Mouse (Mus musculus): ENCODE measurements around the gene Cd63. TPM values are rescaled to one million over a fixed set of nuclear protein-coding genes. Genes with fewer than 3 reads are reported as not detected.

Cd63 gene
- total RNA-seq, 4 experiments from 2014 or later = 67.2 to 139 (median 94.1) TPM

Other genes with a start within 250 kb of the Cd63 start
- gene Suox, start 226.9 kb upstream of the Cd63 start, total RNA-seq (2022) = 10 to 100 TPM; 12.7 to 14.6 (median 14.0) TPM
- 100 to 1,000 TPM; 131 to 143 (median 135) TPM for gene Rab5b, start 204.7 kb upstream of the Cd63 start, total RNA-seq (2022)
- gene Pmel, start 196.8 kb upstream of the Cd63 start, total RNA-seq (2022) = under 1 TPM; 0.40 to 0.98 (median 0.59) TPM
- 1 to 10 TPM; 2.5 to 5.9 (median 3.8) TPM for gene Cdk2, start 196.0 kb upstream of the Cd63 start, total RNA-seq (2022)
- 10 to 100 TPM in 1 of 4 experiments, 1 to 10 TPM in 3; 9.0 to 10.5 (median 9.6) TPM for gene Dgka, start 156.1 kb upstream of the Cd63 start, total RNA-seq (2022)
- 10 to 100 TPM; 28.6 to 31.6 (median 30.2) TPM for gene Pym1, start 153.1 kb upstream of the Cd63 start, total RNA-seq (2022)
- gene Mmp19, start 110.1 kb upstream of the Cd63 start, total RNA-seq (2022) = 1 to 10 TPM in 1 of 4 experiments, under 1 TPM in 3; 0.59 to 1.8 (median 0.85) TPM
- 10 to 100 TPM; 62.4 to 73.2 (median 65.8) TPM for gene Dnajc14, start 96.9 kb upstream of the Cd63 start, total RNA-seq (2022)
- gene Tmem198b, start 96.6 kb upstream of the Cd63 start, total RNA-seq (2022) = 10 to 100 TPM; 10.5 to 12.0 (median 11.4) TPM
- gene Sarnp, start 83.7 kb upstream of the Cd63 start, total RNA-seq (2022) = 10 to 100 TPM; 29.7 to 35.2 (median 31.2) TPM
- gene Ormdl2, start 79.3 kb upstream of the Cd63 start, total RNA-seq (2022) = 1 to 10 TPM; 6.5 to 8.7 (median 7.8) TPM
- gene Gdf11, start 9.3 kb upstream of the Cd63 start, total RNA-seq (2022) = 10 to 100 TPM; 13.3 to 15.2 (median 13.9) TPM
- gene Rdh5, start 21.9 kb downstream of the Cd63 start, total RNA-seq (2022) = 10 to 100 TPM in 2 of 4 experiments, 1 to 10 TPM in 2; 5.0 to 12.3 (median 8.9) TPM
- 100 to 1,000 TPM in 1 of 4 experiments, 10 to 100 TPM in 3; 83.3 to 106 (median 89.5) TPM for gene Bloc1s1, start 23.0 kb downstream of the Cd63 start, total RNA-seq (2022)
- 10 to 100 TPM; 12.6 to 15.5 (median 13.9) TPM for gene Itga7, start 32.8 kb downstream of the Cd63 start, total RNA-seq (2022)
- not detected for gene Mettl7b, start 60.0 kb downstream of the Cd63 start, total RNA-seq (2022)
- gene Olfr9, start 88.4 kb downstream of the Cd63 start, total RNA-seq (2022) = not detected
- gene Olfr763, start 109.8 kb downstream of the Cd63 start, total RNA-seq (2022) = not detected
- not detected for gene Olfr764-ps1, start 138.9 kb downstream of the Cd63 start, total RNA-seq (2022)
- not detected for gene Olfr765, start 149.0 kb downstream of the Cd63 start, total RNA-seq (2022)
- not detected for gene Olfr766-ps1, start 168.0 kb downstream of the Cd63 start, total RNA-seq (2022)
- gene Olfr767, start 181.9 kb downstream of the Cd63 start, total RNA-seq (2022) = not detected
- gene Olfr768, start 198.4 kb downstream of the Cd63 start, total RNA-seq (2022) = not detected
- gene Olfr769, start 216.9 kb downstream of the Cd63 start, total RNA-seq (2022) = not detected
- gene Olfr770, start 238.0 kb downstream of the Cd63 start, total RNA-seq (2022) = not detected